Mouse (Mus musculus): ENCODE results near the gene Hectd4.
A peak's percentile ranks its signal among the peaks of the same experiment; 100 is the strongest.
"Not testable (repeated sequence)": the region's sequence is repeated elsewhere in the genome, so short reads cannot be mapped to it uniquely, and the experiment has no call there.

Hectd4 gene

DNA sequence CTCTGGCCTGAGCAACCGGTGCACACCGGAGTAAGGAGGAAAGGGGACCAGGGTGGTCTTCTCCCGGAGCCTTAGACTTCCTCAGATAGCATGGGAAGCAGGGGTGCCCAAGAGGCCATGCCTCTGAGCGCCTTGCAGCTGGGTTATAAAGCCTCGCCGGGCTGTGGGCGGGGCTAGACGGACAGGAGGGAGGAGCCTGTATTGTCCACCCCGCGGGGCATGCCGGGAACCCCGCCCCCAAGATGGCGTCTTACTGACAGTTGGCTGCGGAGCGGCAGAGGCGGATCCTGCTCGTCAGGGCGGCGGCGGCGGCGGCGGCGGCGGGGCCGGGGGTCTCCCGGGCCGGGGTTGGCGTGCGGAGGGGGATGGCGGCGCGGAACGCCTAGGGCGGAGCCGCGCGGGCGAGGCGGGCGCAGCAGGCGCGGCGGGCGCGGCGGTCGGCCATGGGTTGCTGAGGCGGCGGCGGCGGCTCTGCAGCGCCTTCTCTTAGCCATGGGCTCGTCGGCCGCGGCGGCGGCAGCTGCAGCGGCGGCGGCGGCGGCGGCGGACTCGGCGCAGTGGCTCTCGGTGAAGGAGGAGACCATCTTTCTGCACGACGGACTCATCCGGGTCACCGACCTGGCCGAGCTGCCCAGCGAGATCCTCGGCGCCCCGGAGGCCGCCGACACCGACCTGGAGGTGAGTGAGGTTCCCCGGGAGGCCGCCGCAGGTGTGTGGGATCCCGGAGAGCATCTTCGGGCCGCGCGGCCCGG is at the start of gene Hectd4:
Hectd4 (plus strand) TSS at position 240 of the 752 bp plus-strand sequence.
- peak; percentile 86 for ATAC-seq (ENCODE audit: low TSS enrichment)

DNA sequence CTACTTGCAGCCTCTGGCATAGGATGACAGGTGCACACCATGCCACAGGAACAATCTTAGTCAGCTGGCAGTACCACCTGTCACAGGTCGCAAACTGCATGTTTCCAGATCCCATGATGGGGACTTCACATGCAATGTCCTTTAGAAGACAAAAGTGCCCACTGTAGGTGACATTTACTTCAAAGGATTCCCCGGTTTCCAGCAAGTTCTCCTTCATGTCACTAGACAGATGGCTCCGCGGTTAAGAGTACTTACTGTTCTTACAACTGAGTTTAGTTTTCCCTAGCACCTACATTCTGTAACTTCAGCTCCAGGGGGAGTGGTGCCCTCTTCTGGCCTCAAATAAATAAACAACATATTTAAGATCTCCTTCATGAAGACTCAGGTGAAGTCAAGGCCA is 47.2 kb upstream of the Hectd4 start:
- peak; percentile 58; the same call in 1 of the 2 replicates for ATAC-seq (ENCODE audit: low TSS enrichment)

DNA sequence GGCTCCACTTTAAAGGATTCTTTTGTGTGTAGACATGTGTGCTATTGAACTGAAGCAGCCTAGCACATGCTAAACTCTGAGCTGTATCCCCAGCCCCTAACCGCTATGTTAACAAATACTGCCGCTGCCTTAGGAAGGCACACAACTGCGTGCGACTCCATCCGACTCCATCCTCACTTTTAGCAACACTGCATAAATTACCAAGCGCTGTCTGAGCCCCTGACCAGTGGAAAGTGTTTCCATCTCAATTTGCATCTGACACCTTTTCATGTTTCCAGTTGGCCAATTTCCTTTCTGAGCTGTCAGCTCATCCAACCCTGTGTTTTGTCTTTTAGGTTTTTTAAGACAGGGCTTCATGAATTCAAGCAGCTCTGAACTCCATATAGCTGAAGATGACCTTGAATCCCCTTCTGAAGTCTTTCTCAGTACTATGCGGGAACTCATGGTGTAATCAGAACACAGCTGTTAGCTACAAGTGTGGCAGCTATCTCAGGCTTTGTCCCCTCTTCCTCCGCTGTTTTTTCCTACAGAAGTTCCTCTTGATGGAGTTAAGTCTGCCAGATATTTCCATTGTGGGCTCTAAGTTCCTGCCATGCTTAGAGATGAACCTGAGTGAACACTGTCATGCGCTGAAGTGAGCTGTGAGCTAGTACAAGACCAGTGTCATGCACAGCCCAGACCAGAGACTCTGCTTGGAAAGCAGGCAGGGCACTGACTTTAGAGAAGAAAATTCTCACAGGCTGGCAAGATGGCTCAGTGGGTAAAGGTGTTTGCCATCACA is 40.8 kb upstream of the Hectd4 start:
- ATAC-seq (ENCODE audit: low TSS enrichment) = peak; percentile 54; the same call in 1 of the 2 replicates

GRCm38 (mm10) chr5:121183269-121183668 is 36.8 kb upstream of the Hectd4 start:
- no peak for ATAC-seq (ENCODE audit: low TSS enrichment)

- ATAC-seq (ENCODE audit: low TSS enrichment) = no peak
Measured at GRCm38 (mm10) chr5:121184375-121184774, 35.6 kb upstream of the Hectd4 start.

DNA sequence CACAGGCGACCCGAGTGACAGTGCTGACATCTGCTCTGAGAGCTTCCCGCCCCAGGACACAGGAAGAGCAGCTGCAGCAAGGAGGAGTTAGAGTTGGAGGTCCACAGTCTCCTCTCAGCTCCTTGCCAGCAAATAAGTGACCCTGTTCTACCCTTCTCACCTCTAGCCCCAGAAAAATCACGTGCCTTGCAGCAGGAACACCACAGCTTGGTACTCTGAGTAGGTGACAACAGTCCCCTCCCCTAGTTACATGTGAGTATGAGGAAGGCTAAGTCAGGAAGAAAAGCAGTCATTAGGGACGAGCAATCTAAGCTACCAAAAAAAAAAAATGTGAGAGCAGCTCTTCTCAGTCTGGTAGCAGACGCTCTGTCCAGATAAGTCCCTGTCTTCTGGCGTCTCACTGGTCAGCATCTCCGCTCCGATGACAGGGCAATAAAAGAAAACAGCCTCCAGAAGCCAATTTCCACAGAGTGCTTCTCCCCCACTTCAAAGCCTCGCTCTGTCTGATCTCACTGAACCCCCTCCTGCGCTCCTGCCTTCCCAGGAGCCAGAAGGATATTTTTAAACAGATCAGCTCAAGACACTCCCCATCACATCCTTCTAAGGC is 35.0 kb upstream of the Hectd4 start:
- 0 out of 2 replicates have a peak, but pooled peaks have one; percentile 29 for ATAC-seq (ENCODE audit: low TSS enrichment)

DNA sequence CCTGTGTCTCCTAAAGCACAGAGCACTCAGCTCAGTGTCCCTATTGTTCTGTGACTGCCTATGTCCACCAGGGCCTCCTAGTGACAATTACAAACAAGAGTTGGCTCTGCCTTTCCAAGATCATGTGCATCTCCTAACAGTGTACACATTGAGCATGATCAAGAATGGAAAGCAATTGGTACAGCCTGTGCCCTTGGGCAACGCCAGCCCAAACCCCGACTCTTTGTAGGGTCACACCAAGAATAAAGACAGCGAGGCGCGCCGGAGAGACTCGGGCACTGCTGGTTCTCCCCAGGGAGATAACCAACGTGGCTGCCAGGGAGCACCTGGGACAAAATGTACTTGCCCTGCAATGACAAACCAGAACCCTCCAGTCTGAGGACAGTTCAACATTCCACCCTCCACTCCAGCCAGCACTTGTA is 32.4 kb upstream of the Hectd4 start:
- no peak for ATAC-seq (ENCODE audit: low TSS enrichment)

GRCm38 (mm10) chr5:121188265-121188664 is 31.8 kb upstream of the Hectd4 start:
- ATAC-seq (ENCODE audit: low TSS enrichment) = no peak

DNA sequence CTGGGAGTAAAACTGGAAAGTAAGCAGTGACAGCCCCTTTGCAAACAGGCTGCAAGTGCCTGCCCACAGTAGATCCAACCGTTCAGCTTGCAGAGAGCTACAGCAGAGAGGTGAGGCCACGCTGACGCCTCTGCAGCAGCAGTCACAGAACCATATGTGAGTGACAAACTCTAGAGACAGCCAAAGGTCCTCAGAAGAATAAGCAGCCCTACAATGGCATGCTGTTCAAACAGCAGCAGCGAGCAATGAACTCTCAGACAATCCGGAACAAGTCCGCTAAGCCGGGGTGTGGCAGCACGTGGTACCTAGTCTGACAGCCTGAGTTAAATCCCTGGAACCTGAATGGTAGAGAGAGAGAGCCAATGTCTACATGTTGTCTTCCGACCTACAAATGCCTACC is 30.8 kb upstream of the Hectd4 start:
- no peak for ATAC-seq (ENCODE audit: low TSS enrichment)

- ATAC-seq (ENCODE audit: low TSS enrichment) = peak; percentile 27; the same call in 1 of the 2 replicates
Measured at GRCm38 (mm10) chr5:121190210-121190835, 29.7 kb upstream of the Hectd4 start.

DNA sequence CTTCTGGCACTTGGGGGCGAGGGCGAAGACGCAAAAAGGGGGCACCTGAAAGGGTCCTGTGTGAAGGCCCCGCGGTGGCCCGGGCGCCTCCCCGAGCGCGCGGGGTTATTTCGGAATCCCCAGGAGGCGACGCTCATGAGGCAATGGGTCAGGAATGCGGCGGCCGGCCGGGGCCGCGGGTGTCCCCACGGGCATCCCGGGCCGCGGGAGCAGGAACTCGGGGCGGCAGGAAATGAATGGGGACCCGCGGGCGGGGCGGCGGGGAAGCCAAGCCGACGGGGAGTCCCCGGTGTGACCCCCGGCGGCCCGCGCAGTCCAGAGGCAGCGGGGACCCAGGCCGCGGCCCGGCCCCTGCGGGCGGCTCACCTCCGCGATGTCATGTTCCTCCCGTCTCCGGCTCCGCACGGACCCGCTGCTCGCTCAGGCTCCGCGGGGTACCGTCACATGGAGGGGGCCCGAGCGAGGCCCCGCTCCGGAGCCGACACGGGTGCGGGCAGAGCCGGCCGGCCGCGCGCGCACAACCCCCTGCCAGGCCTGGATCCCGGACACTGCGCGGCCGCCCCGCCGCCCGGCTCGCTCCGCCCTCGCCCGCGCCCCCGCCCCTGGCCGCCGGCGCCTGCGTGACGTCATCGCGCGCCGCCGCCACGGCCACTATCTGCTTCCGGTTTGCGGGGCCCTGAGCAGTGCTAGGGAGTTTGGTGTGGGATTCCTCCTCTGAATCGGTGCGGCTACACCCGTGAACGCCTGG is 29.0 kb upstream of the Hectd4 start, which contains the start of gene Ptpn11:
Ptpn11 (minus strand) TSS at position 562 of the 748 bp plus-strand sequence.
- peak; percentile 79 for ATAC-seq (ENCODE audit: low TSS enrichment)

GRCm38 (mm10) chr5:121191584-121191906 is 28.5 kb upstream of the Hectd4 start:
- peak; percentile 17; the same call in 1 of the 2 replicates for ATAC-seq (ENCODE audit: low TSS enrichment)

- no peak for ATAC-seq (ENCODE audit: low TSS enrichment)
Measured at GRCm38 (mm10) chr5:121194173-121194572, 25.8 kb upstream of the Hectd4 start.

DNA sequence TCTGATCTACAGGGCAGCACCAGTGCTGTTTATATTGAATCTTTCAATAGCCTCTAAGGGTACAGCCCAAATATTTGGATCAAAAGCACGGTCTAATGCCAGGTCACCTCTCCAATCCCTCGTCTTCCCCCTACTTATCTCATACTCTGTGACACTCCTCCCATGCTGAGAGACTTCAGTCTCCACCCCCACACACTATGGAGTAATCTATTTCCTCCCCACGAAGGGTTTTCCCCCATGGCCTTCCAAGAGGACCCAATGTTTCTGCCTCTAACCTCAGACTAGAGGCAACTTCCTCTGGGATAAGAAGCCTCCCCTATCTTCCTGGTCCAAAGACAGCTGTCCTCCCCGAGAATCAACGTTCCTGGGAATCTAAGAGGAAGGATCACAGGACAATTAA is 23.3 kb upstream of the Hectd4 start:
- no peak for ATAC-seq (ENCODE audit: low TSS enrichment)

DNA sequence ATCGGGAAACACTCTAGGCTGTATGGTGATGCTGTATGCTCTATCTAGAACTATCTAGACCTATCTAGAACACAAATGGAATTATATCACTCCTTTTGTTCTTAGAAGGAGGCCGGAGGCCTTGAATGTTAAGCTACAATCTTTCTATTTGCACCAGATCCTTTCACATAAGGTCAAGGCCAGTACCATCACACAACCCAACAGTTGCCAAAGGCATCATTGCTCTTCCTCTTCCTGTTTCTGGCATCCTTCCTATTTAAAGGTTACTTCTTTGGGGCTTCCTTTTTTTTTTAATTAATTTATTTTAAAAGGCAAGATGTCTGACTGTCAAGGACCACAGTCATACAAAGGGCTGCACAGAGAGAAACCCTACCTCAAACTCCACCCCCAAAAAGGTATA is 22.7 kb upstream of the Hectd4 start:
- no peak for ATAC-seq (ENCODE audit: low TSS enrichment)

- ATAC-seq (ENCODE audit: low TSS enrichment) = no peak
Measured at GRCm38 (mm10) chr5:121198376-121198775, 21.6 kb upstream of the Hectd4 start.

DNA sequence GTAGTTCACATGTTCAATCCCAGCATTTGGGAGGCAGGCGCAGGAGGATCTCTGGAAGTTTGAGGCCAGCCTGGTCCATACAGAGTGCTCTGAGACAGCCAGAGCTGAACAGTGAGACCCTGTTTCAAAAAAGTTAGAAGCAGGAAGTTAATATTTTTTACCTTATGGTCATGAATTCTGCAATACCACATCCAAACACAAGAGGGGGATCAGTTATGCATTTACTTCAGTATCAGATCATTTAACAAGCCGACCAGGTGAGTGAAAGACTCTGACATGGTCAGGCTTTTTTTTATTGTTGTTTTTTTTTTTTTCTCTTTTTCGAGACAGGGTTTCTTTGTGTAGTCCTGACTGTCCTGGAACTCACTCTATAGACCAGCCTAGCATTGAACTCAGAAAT is 18.3 kb upstream of the Hectd4 start:
- no peak for ATAC-seq (ENCODE audit: low TSS enrichment)

GRCm38 (mm10) chr5:121202467-121202866 is 17.6 kb upstream of the Hectd4 start:
- no peak for ATAC-seq (ENCODE audit: low TSS enrichment)

- ATAC-seq (ENCODE audit: low TSS enrichment) = peak; percentile 99
Measured at GRCm38 (mm10) chr5:121204132-121205089, 15.6 kb upstream of the Hectd4 start, which contains the start of gene Rpl6. TSS of gene Rpl6 (plus strand) at chr5:121204481.

DNA sequence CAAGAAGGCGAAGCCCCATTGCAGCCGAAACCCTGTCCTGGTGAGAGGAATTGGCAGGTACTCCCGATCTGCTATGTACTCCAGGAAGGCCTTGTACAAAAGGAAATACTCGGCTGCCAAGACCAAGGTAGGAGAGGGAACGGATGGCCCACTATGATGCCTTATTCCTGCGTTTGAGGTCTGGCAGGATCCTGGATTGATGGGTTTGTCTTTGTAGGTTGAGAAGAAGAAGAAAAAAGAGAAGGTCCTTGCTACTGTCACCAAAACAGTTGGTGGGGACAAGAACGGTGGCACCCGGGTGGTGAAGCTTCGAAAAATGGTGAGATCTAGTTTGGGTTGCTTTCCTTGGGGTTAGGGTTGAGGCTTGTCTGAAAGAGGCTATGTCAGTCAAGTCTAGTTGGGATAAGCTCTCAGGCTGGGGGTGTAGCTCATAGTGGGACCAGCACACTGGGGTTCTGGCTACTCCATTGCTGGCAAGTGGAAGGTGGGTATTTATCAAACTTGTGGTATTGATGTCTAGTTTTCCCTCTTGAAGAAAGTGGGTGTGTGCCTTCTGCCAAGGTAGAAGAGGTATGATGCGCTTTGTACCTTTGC is 14.4 kb upstream of the Hectd4 start:
- ATAC-seq (ENCODE audit: low TSS enrichment) = not testable (repeated sequence)

Data from frontal cortex, adult (tissue).